Mouse (Mus musculus) thymus, postnatal 36 days (tissue): ENCODE data around the gene Inka1.

ENCODE experiments used
- DNase-seq, 2 experiments: peaks; one replicate each; pipeline ENCODE4 v3.0.0; 2022; ENCODE audit warnings: mixed read lengths in 2 of 2

The Inka1 gene

GRCm38 (mm10) chr9:107983421-107983890 is 2.2 kb downstream of the Inka1 start:
- peak in 1 of 2 experiments; percentile 62 for DNase-seq

- DNase-seq = peak; percentile 61 to 79
Measured at GRCm38 (mm10) chr9:107982681-107983346, 2.9 kb downstream of the Inka1 start, which contains the start of gene Gm20661. Gene Gm20661, plus strand, starts transcription at chr9:107983058.

- DNase-seq = no peak
Measured at GRCm38 (mm10) chr9:107981684-107982605, 3.7 kb downstream of the Inka1 start.

GRCm38 (mm10) chr9:107978815-107979214 is 6.9 kb downstream of the Inka1 start:
- DNase-seq = no peak

GRCm38 (mm10) chr9:107975399-107976386 is 10.0 kb downstream of the Inka1 start, which contains the start of gene Uba7:
Gene Uba7, plus strand, starts transcription at chr9:107975505.
- DNase-seq = peak; percentile 41 to 51

DNA sequence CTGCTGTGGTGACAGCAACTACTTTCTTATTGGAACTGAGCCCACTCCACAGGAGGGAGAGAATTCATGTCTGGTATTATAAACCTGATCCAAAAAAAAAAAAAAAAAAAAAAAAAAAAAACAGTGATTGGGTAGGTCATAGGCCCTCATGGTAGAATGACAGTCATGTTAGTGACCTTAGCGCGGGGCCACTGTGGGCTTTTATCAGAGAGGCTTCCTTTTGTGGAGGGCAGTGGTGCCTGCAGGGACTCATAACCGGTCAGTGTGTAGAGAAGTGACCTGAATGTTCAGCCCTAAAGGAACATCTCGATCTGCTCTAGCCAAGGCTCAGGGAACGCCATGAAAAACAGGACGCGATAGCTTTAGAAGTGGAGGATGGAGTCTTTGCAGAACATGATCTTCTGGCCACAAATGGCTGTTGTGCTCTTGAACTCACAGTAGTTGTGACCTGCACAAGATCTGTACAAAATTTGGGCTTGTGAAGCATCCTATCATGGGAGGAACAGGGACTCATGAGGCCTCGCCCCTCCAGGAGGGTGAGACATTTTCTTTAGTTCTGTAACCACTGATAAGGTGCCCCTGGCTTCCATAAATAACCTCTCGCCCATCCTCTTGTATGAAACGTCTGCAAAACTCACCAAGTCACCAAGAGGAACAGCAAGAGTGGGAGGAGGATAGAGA is 11.0 kb downstream of the Inka1 start:
- no peak for DNase-seq

GRCm38 (mm10) chr9:107971690-107972541 is 13.8 kb downstream of the Inka1 start:
- DNase-seq = no peak

DNA sequence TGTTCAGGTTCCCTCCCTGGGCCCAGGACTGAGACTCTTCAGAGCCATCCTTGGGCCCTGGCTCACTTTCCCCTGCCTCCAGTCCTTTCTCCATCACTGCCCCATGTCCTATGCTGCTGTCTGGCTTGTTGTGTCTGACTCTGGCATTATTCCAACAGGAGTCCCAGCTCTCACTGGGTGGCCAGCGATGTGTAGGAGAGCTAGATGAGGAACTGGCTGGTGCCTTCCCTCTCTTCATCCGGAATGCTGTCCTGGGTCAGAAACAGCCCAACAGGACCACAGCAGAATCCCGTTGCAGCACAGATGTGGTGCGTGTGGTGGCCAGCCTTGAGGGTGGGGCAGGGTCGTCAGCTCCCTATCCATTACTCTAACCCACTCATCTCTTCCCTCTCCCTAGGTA is 15.4 kb downstream of the Inka1 start:
- DNase-seq = no peak

GRCm38 (mm10) chr9:107968531-107968930 is 17.1 kb downstream of the Inka1 start:
- DNase-seq = no peak

GRCm38 (mm10) chr9:107967437-107967836 is 18.2 kb downstream of the Inka1 start:
- no peak for DNase-seq

GRCm38 (mm10) chr9:107966676-107967075 is 19.0 kb downstream of the Inka1 start:
- DNase-seq = no peak

- DNase-seq = no peak
Measured at GRCm38 (mm10) chr9:107964681-107965080, 21.0 kb downstream of the Inka1 start.

- peak; percentile 67 to 74 for DNase-seq
Measured at GRCm38 (mm10) chr9:107963700-107964099, 22.0 kb downstream of the Inka1 start.

GRCm38 (mm10) chr9:107962916-107963315 is 22.8 kb downstream of the Inka1 start:
- no peak for DNase-seq

- no peak for DNase-seq
Measured at GRCm38 (mm10) chr9:107961881-107962280, 23.8 kb downstream of the Inka1 start.

- no peak for DNase-seq
Measured at GRCm38 (mm10) chr9:107961351-107961762, 24.3 kb downstream of the Inka1 start.

GRCm38 (mm10) chr9:107960928-107961327 is 24.8 kb downstream of the Inka1 start:
- no peak for DNase-seq

DNA sequence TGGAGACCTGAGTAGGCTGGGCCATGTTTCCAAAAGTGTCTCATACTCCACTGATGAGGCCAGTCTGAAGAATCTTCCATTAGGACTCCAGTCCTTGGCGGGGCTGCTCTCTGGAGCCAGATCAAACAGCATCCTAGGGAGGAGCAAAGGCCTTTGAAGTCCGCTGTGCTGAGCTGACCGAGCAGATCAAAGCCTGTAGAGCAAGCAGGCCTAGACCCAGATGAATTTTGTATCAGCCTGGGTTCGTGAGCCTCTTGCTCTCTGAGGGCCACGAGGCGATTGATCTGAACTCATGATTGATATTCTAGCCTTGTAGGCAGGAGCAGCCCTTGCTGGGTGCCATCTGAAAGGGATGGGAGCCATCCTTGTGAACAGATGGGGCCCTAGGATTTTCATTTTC is 25.8 kb downstream of the Inka1 start:
- no peak for DNase-seq

DNA sequence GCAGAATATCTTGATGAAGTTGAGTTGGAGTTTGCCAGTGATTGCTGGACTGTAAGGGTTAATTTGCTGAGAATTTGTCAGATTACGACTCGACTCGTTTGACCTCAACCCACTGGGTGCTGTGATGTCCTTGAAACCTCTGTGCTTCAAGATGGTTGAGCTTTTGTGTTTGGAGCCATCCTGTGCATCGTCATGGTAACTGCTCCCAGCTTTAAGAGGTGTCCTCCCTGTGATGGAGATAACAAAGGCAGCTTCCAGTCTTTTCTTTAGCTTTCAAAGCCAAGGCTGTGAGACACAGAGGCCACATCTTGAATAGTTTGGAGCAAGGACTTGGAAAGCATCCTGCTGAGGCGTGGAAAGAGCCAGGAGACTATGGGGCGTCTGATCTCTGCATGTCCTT is 28.5 kb downstream of the Inka1 start:
- no peak for DNase-seq

DNA sequence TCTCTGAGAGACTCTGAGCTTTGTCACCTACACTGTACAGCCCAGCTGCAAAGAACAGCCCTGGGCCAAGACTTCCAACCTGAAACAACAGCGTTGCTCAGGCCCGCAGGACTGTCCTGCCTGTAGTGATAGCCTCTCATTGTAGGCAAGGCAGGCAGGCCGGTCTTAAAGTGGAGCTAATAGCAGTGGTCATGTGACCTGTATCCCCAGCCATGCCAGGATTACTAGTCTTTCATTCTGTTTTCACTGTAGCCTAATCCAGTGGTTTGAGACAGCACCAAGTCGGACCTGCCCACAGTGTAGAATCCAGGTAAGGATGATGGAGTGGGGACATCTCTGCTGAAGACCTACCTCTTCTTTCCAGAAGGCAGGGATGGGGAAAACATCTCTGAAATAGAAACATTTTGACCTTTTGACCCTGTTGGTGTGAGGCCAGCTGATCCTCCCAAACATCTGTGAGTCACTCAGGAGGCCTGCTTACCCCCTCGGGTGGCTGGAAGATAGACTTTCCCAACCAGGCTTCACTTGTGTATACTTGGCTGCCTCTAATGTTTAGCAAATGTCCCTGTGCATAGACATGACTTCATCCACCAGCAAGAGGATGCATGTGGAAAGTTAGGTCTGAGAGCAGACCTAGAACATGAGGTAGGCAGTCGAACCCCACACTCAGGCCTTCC is 29.9 kb downstream of the Inka1 start:
- no peak for DNase-seq
